In the genomic region with DNA sequence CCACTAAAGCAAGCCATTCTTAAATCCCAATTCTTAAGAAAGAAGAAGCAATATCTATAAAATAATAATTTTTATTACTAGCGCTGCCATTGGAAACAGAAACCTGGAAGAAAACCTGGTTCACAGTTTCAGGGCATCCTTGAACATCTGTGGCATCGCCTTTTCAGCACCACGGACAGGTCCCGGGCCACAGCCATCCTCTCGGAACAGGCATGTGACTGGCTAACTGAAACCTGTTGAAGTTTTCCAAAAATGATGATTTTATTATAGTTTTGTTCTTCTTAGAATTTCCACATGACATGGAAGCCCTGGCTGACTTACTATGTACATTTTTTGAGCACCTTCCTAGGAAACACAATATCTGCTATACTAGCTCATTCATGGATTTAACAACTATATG, we compare ENCODE assay signal across 8 mouse cellular contexts. TPM values are rescaled to one million over a fixed set of nuclear protein-coding genes. Genes with fewer than 3 reads are reported as not detected.
DNase-seq lines count a peak whose midpoint lies in the region; ATAC-seq lines count a peak whose summit lies in the region.

No protein-coding gene starts in this region.

- no peak overlapping the region for H3K4me2 ChIP-seq in midbrain, embryonic 16.5 days (ENCODE audit: low read length)

- WGBS in midbrain, embryonic 10.5 days = 21% methylated on average over 5 of the region's 5 CpGs
- WGBS in midbrain, embryonic 16.5 days = 25% methylated on average over 5 of the region's 5 CpGs

- no peak overlapping the region for H3K27ac ChIP-seq in midbrain, embryonic 10.5 days (replicated peaks)
- no peak overlapping the region for H3K27ac ChIP-seq in midbrain, embryonic 16.5 days (ENCODE audit: low read length)

- peak; percentile 51 for DNase-seq in CD4-positive, CD25-positive, alpha-beta regulatory T cell, adult 2 months (ENCODE audit: low read depth, low spot score)
- peak; percentile 37 for DNase-seq in midbrain, embryonic 10.5 days (ENCODE audit: low spot score)
- DNase-seq in embryo, embryonic 10.5 days (ENCODE audit: low spot score) = peak; percentile 76
- no peak for DNase-seq in frontal cortex, postnatal 36 days (ENCODE audit: low spot score in 2 of 2)
- no peak for DNase-seq in layer of hippocampus, postnatal 36 days

- H3K4me1 ChIP-seq in midbrain, embryonic 10.5 days = no peaks in the 10 kb centered on the region
- no peaks in the 10 kb centered on the region for H3K4me1 ChIP-seq in midbrain, embryonic 16.5 days (ENCODE audit: control insufficient read depth, insufficient read depth, low read length)

- no peak overlapping the region for H3K4me3 ChIP-seq in midbrain, embryonic 10.5 days
- H3K4me3 ChIP-seq in midbrain, embryonic 16.5 days (ENCODE audit: low read depth, low read length) = no peak overlapping the region

- no peak for ATAC-seq in CD4-positive, CD25-positive, alpha-beta regulatory T cell, adult 4 months
- ATAC-seq in midbrain, embryonic 16.5 days = no peak
- ATAC-seq in megakaryocyte-erythroid progenitor cell, adult 5-6 weeks (replicated peaks; ENCODE audit: low FRiP score, low TSS enrichment, poor library complexity, severe bottlenecking) = 0 out of 2 replicates have a peak, but pooled peaks have one; percentile 27

- H3K27me3 ChIP-seq in midbrain, embryonic 10.5 days (ENCODE audit: low read depth, poor library complexity, severe bottlenecking) = no peaks in the 10 kb centered on the region
- H3K27me3 ChIP-seq in midbrain, embryonic 16.5 days (ENCODE audit: control insufficient read depth, insufficient read depth, low read depth, low read length) = no peaks in the 10 kb centered on the region

- H3K9ac ChIP-seq in midbrain, embryonic 16.5 days (ENCODE audit: low read depth, low read length) = no peak overlapping the region

- H3K9me3 ChIP-seq in midbrain, embryonic 10.5 days (replicated peaks) = no peaks in the 10 kb centered on the region
- H3K9me3 ChIP-seq in midbrain, embryonic 16.5 days (replicated peaks; ENCODE audit: control insufficient read depth, low read length, poor library complexity, severe bottlenecking) = no peaks in the 10 kb centered on the region

- no peaks in the 10 kb centered on the region for H3K36me3 ChIP-seq in midbrain, embryonic 10.5 days
- H3K36me3 ChIP-seq in midbrain, embryonic 16.5 days (ENCODE audit: control insufficient read depth, insufficient read depth, low read length) = no peaks in the 10 kb centered on the region

RNA-seq across cellular contexts. Expression of a gene that starts 24.5 kb away (rescaled TPM):
- 10 to 100 TPM; 10.7 to 10.8 TPM for polyA plus RNA-seq in CD4-positive, CD25-positive, alpha-beta regulatory T cell, adult 4 months (2017; shearing (Covaris generic))
- 26.8 and 28.2 TPM in 2 replicates for polyA plus RNA-seq in midbrain, embryonic 10.5 days (2016; fragmentation: Nextera tagmentation; extraction: Ambion mirVana)
- 20.7 and 21.6 TPM in 2 replicates for polyA plus RNA-seq in midbrain, embryonic 16.5 days (2015; fragmentation: Nextera tagmentation; extraction: Ambion mirVana)
- 36.3 and 51.2 TPM in 2 replicates for total RNA-seq in megakaryocyte-erythroid progenitor cell, adult 5-6 weeks (2014; fragmentation: Nextera tagmentation)
- 31.0 and 32.2 TPM in 2 replicates for total RNA-seq in megakaryocyte-erythroid progenitor cell, adult 5-6 weeks (2017)
- total RNA-seq in layer of hippocampus, postnatal 36 days (2021) = 10 to 100 TPM; 18.4 to 19.4 TPM

RNA-seq across cellular contexts. Expression of a gene that starts 26.4 kb away (rescaled TPM):
- 100 to 1,000 TPM; 216 to 235 TPM for polyA plus RNA-seq in CD4-positive, CD25-positive, alpha-beta regulatory T cell, adult 4 months (2017; shearing (Covaris generic))
- 5.9 and 6.1 TPM in 2 replicates for polyA plus RNA-seq in midbrain, embryonic 10.5 days (2016; fragmentation: Nextera tagmentation; extraction: Ambion mirVana)
- polyA plus RNA-seq in midbrain, embryonic 16.5 days (2015; fragmentation: Nextera tagmentation; extraction: Ambion mirVana) = 12.3 and 14.6 TPM in 2 replicates
- total RNA-seq in megakaryocyte-erythroid progenitor cell, adult 5-6 weeks (2014; fragmentation: Nextera tagmentation) = 6.9 and 12.7 TPM in 2 replicates
- 3.6 and 4.0 TPM in 2 replicates for total RNA-seq in megakaryocyte-erythroid progenitor cell, adult 5-6 weeks (2017)
- total RNA-seq in layer of hippocampus, postnatal 36 days (2021) = 10 to 100 TPM; 30.0 to 33.1 TPM

Comparison
In these comparisons a context has a peak if more than half of its experiments do, and no peak if none do; other contexts are left out.
1. DNase-seq: peak in CD4-positive, CD25-positive, alpha-beta regulatory T cell, adult 2 months (single experiment), midbrain, embryonic 10.5 days (single experiment) and embryo, embryonic 10.5 days (single experiment); none in frontal cortex, postnatal 36 days (0 of 2) and layer of hippocampus, postnatal 36 days (0 of 2).
2. RNA of a gene that starts 26.4 kb away (polyA plus RNA-seq): 216 to 235 TPM in CD4-positive, CD25-positive, alpha-beta regulatory T cell, adult 4 months; 12.3 to 14.6 TPM in midbrain, embryonic 16.5 days and 5.9 to 6.1 TPM in midbrain, embryonic 10.5 days; every median in the first group is over 10 times any median in the second.